Mouse (Mus musculus) kidney, embryonic 16.5 days (tissue): Measurements from ENCODE around the gene Mrpl14. TPM values are rescaled to one million over a fixed set of nuclear protein-coding genes. Genes with fewer than 3 reads are reported as not detected.

Experiments
- ATAC-seq: fragments of 200-750 bp; cut with Nextera tagmentation; 2 replicates; pipeline ENCODE4 v1.8.0; 2017; ENCODE audit warnings: moderate TSS enrichment; ENCODE audit not compliant: low FRiP score, low TSS enrichment
- H3K27ac ChIP-seq: fragments of 300-500 bp; sonication (generic); 2 replicates; pipeline ENCODE4 v1.5.1; 2014; ENCODE audit warnings: low read length
- H3K27me3 ChIP-seq: fragments of 300-500 bp; sonication (generic); 2 replicates; pipeline ENCODE4 v1.6.1; 2014; ENCODE audit warnings: low read length, control low read depth, mixed read lengths; ENCODE audit not compliant: insufficient read depth
- H3K36me3 ChIP-seq: fragments of 300-500 bp; sonication (generic); 2 replicates; pipeline ENCODE4 v1.6.1; 2014; ENCODE audit warnings: low read length, control low read depth, mixed read lengths; ENCODE audit not compliant: insufficient read depth
- H3K4me1 ChIP-seq: fragments of 300-500 bp; sonication (generic); 2 replicates; pipeline ENCODE4 v1.6.1; 2014; ENCODE audit warnings: low read length, control low read depth, mixed read lengths; ENCODE audit not compliant: insufficient read depth
- H3K4me2 ChIP-seq: fragments of 300-500 bp; sonication (generic); replicated peaks from 2 replicates; pipeline ENCODE4 v1.6.1; 2014; ENCODE audit warnings: low read depth, low read length
- H3K4me3 ChIP-seq: fragments of 300-500 bp; sonication (generic); 2 replicates; pipeline ENCODE4 v1.5.1; 2014; ENCODE audit warnings: mild to moderate bottlenecking, low read length
- H3K9ac ChIP-seq: fragments of 300-500 bp; sonication (generic); replicated peaks from 2 replicates; pipeline ENCODE4 v1.6.1; 2014; ENCODE audit warnings: low read length
- H3K9me3 ChIP-seq: fragments of 300-500 bp; sonication (generic); 2 replicates; pipeline ENCODE4 v1.6.1; 2016; ENCODE audit warnings: low read length, control low read depth
- WGBS: fragments of 180-500 bp; shearing (Covaris S2); extraction: QIAGEN DNeasy Blood & Tissue Kit; methylation state at CpG from one replicate; pipeline ENCODE4 v1.1.7; 2014; 5-methylcytosine and 5-hydroxymethylcytosine counted together
- polyA plus RNA-seq: library from polyadenylated mRNA; unstranded; fragments of >200 nt; fragmentation: Nextera tagmentation; extraction: Ambion mirVana; gene quantifications from 2 replicates; pipeline ENCODE4 v1.2.1, GENCODE M21; 2015

The Mrpl14 gene
- polyA plus RNA-seq, 1 experiment from 2014 or later: 162 TPM

DNA sequence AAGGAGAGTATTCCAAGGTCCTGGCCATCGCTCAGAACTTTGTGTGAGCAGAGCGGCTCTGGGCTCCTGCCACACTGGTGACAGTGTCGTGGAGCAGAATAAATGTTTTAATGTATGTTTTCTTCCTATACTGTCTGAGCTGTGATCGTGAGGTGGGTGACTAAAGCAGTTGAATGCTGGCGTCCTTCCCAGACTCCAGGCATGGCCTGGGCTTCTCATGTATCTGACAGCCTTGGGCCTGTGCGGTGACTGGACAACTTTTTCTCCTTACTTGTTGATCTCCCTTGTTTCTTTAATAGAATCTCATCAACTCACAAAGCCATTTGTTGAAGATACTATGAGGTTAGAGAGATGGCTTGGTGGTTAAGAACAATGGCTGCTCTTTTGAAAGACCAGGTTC lies 12.2 kb downstream of the Mrpl14 start:
- H3K9ac ChIP-seq: no peak overlapping the region
- no peak overlapping the region for H3K4me2 ChIP-seq
- H3K27me3 ChIP-seq: no peaks in the 10 kb centered on the region
- H3K36me3 ChIP-seq: peaks cover 12% of the 10 kb centered on the region
- no peak overlapping the region for H3K4me3 ChIP-seq
- H3K4me1 ChIP-seq: peaks cover 22% of the 10 kb centered on the region
- H3K9me3 ChIP-seq: no peaks in the 10 kb centered on the region
- no peak for ATAC-seq
- no peak overlapping the region for H3K27ac ChIP-seq
- WGBS: 79% methylated on average over 6 of the region's 6 CpGs

DNA sequence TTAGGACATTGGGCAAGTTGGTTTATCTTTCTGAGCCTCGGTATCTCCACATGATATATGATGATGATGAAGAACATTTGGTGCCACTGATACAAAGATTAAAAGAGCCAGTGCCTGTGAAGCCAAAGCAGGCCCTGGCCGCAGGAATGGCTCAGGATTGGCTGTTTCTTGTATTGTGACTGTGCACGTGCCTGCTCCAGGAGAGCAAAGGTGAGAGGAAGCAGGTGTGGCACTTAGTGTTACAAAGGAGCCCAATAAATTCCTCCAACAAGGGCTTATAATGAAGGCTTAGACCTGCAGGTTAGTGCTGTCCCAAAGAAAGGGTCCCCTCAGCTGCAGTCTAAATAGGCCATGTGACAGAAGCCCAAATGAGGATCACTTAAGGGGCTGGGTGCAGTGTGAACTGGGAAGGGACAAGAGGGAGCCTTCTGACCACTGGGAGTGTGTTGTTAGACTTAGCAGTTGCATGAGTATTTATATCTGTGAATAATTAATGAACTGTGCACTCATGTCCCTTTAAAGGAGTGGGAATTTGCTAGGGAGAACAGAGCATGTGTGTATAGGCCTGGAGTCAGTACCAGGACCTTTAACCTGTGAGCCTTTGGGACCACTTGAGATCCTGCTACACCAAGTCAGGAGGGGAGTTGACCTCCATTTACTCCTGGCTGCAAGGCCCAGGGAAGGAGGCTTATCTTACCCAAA lies 13.1 kb downstream of the Mrpl14 start:
- Histone ChIP-seq H3K36me3 (peaks cover 12% of the 10 kb centered on the region), H3K9ac (no peak overlapping the region), H3K4me3 (no peak overlapping the region), H3K4me1 (peaks cover 16% of the 10 kb centered on the region), H3K27me3 (no peaks in the 10 kb centered on the region), H3K4me2 (no peak overlapping the region), H3K9me3 (no peaks in the 10 kb centered on the region), H3K27ac (no peak overlapping the region)
- no peak for ATAC-seq
- 89% methylated on average over 3 of the region's 3 CpGs for WGBS

DNA sequence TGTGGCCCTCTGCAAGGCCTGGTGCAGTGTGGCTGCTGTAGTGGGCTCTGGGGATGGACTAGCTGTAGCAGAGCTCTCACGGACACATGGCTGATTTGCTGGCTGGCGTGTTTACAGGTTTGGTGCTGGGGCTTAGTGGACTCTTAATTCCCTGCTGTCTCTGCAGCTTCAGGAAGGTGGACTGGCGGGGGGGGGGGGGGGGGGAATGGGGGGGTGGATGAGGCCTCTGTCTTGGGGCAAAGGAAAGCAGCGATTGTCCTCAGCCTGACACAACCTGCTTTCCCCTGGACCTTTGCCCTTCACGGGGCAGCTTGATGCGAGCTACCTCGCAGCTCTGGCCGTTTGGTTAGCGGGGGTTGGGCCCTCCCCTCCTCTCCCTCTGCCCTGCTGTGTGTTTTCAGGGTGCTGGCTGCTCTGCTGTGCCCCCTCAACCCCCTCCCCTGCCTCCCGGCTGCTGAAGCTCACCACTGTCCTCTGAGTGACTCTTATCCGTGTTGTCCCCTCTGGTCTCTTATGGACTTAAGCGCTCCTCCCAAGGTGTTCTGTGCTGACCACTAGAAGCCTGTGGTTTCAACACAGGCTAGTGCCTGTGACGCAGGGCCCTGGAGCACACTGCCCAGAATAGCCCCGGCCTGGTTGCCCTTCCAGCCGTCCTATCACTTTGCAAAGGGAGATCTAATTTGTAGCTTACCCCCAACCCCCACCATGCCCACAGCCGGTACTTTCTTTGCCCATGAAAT lies 14.5 kb downstream of the Mrpl14 start:
- Histone ChIP-seq H3K36me3 (peaks cover 12% of the 10 kb centered on the region), H3K27me3 (no peaks in the 10 kb centered on the region), H3K4me1 (peaks cover 5% of the 10 kb centered on the region), H3K4me3 (no peak overlapping the region), H3K4me2 (no peak overlapping the region), H3K27ac (no peak overlapping the region), H3K9ac (no peak overlapping the region), H3K9me3 (no peaks in the 10 kb centered on the region)
- WGBS: 41% methylated on average over 11 of the region's 16 CpGs
- no peak; the same call in 1 of the 2 replicates for ATAC-seq

DNA sequence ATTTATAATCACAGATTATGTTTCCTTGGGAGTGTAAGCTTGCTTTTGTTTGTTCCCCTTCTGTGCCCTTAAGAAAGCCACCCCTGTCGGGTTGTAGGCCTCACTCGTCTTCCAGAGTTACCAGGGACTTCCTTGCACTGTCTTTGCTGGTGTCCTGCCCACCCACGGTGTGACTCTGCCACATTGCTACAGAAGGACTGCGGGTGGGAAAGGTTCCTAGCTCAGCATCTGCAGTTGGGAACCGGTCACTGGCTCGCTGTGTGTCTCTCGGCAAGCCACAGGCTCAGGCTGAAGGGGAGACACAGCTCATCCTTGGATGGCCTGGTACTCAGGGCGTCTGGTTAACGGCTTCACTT lies 15.1 kb downstream of the Mrpl14 start:
- no peaks in the 10 kb centered on the region for H3K9me3 ChIP-seq
- peaks cover 4% of the 10 kb centered on the region for H3K4me1 ChIP-seq
- H3K9ac ChIP-seq: no peak overlapping the region
- no peak overlapping the region for H3K4me2 ChIP-seq
- 72% methylated on average over 9 of the region's 9 CpGs for WGBS
- H3K4me3 ChIP-seq: no peak overlapping the region
- H3K36me3 ChIP-seq: peaks cover 12% of the 10 kb centered on the region
- ATAC-seq: no peak
- H3K27ac ChIP-seq: no peak overlapping the region
- no peaks in the 10 kb centered on the region for H3K27me3 ChIP-seq

DNA sequence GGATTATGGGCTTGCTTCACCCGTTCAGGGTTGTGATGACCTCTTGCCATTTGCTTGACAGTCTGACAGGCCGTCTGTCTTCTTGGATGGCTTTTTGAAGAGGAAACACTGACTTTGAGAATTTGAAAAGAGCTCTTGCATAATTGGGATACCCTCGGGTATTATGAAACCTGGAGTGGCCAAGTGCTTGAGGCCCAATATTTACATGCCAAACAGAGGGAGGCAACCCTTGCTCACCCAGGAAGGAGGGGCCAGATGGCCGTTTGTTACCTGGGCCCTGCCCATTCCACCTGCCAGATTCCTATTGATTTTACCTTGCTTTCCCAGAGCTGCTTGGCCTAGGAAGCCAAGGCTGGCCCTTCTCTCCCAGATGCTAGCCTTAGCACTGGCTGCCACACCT lies 16.1 kb downstream of the Mrpl14 start:
- Histone ChIP-seq H3K27ac (no peak overlapping the region), H3K9ac (no peak overlapping the region), H3K9me3 (no peaks in the 10 kb centered on the region), H3K4me3 (no peak overlapping the region), H3K4me1 (peaks cover 4% of the 10 kb centered on the region), H3K4me2 (no peak overlapping the region), H3K27me3 (no peaks in the 10 kb centered on the region), H3K36me3 (peaks cover 8% of the 10 kb centered on the region)
- ATAC-seq: no peak
- 47% methylated on average over 4 of the region's 4 CpGs for WGBS

DNA sequence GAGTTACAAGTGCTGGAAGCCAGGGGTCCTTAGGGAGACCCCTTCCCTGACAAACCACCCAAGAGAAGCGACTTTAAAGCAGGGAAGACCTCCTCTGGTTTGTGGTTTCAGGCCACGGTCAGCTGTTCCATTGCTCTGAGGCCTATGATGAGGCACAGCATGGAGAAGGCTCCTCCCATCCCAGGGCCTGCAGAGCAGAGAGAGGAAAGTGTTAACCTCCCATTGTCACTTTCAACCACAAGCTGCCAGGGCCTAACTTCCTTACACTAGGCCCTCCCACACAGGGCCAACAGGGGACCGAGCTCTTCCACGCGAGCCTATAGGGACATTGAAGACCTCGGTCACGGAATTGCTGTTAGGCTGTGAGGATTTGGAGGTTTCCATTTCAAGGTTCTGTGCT lies 17.1 kb downstream of the Mrpl14 start:
- H3K4me1 ChIP-seq: peaks cover 4% of the 10 kb centered on the region
- H3K36me3 ChIP-seq: peaks cover 5% of the 10 kb centered on the region
- no peak overlapping the region for H3K27ac ChIP-seq
- ATAC-seq: no peak
- H3K9ac ChIP-seq: no peak overlapping the region
- no peak overlapping the region for H3K4me3 ChIP-seq
- no peak overlapping the region for H3K4me2 ChIP-seq
- H3K9me3 ChIP-seq: no peaks in the 10 kb centered on the region
- H3K27me3 ChIP-seq: no peaks in the 10 kb centered on the region
- WGBS: 53% methylated on average over 7 of the region's 7 CpGs

DNA sequence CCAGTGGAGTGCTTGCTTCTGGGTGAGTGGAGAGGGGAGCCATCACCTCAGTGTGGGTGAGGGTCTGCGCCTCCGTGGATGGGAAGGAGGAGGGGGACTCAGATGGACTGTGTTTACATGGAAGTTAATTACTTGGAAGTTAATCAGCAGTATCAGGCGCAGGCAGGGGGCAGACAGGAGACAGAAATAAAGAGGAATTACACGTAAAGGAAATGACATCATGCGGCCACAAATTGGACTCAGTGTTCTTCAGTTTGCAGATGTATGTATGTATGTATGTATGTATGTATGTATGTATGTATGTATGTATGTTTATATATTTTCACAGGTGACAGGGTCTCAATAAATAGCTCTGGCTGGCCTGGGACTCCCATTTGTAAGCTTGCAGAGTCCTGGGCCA lies 20.7 kb downstream of the Mrpl14 start:
- no peak overlapping the region for H3K4me2 ChIP-seq
- H3K4me3 ChIP-seq: no peak overlapping the region
- H3K9me3 ChIP-seq: no peaks in the 10 kb centered on the region
- no peak overlapping the region for H3K27ac ChIP-seq
- H3K4me1 ChIP-seq: no peaks in the 10 kb centered on the region
- no peaks in the 10 kb centered on the region for H3K27me3 ChIP-seq
- no peaks in the 10 kb centered on the region for H3K36me3 ChIP-seq
- WGBS: 62% methylated on average over 5 of the region's 5 CpGs
- ATAC-seq: no peak
- no peak overlapping the region for H3K9ac ChIP-seq

DNA sequence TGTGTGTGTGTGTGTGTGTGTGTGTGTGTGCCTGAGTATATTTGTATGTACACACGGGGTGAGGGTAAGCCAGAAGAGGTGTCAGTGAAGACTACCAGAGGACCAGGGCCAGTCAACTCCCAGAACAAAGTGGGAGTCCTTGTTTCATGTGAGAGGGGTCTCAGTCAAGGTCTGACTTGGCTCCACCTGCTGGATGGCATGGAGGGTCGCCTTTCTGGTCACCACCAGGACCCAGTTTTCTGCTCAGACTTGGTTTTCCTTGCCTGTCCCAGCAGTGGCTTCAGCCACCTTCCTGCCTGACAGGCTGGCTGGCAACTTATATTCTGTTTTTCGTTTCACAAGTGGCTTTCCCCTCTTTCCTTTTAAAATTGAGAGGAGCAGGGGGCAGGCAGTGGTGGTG lies 21.3 kb downstream of the Mrpl14 start:
- H3K27me3 ChIP-seq: no peaks in the 10 kb centered on the region
- no peak overlapping the region for H3K4me2 ChIP-seq
- no peaks in the 10 kb centered on the region for H3K36me3 ChIP-seq
- WGBS: 43% methylated on average over 3 of the region's 3 CpGs
- no peak overlapping the region for H3K9ac ChIP-seq
- H3K9me3 ChIP-seq: no peaks in the 10 kb centered on the region
- no peak overlapping the region for H3K27ac ChIP-seq
- no peak overlapping the region for H3K4me3 ChIP-seq
- ATAC-seq: no peak
- no peaks in the 10 kb centered on the region for H3K4me1 ChIP-seq

DNA sequence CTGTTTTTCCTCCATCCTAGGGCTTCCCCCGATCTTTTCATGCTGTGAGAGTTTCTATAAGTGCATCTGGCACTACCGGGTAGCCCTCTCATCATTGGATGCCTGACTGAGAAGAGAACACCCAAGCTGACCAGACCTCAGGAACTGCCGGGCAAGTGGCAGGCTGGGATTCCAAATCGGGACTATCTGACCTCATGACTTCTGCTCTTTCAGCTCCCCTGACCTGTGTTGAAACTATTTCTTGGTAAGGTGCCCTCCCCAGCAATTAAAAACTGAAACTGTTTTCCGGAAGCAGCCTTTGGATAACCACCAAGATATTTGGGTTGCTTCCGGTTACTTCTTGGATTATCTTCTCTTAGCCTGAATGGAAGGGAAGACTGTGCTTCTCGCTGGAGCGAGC lies 22.1 kb downstream of the Mrpl14 start:
- WGBS: 81% methylated on average over 8 of the region's 8 CpGs
- Histone ChIP-seq H3K4me3 (no peak overlapping the region), H3K9ac (no peak overlapping the region), H3K4me1 (no peaks in the 10 kb centered on the region), H3K27ac (no peak overlapping the region), H3K9me3 (no peaks in the 10 kb centered on the region), H3K27me3 (no peaks in the 10 kb centered on the region), H3K4me2 (no peak overlapping the region), H3K36me3 (no peaks in the 10 kb centered on the region)
- no peak for ATAC-seq

DNA sequence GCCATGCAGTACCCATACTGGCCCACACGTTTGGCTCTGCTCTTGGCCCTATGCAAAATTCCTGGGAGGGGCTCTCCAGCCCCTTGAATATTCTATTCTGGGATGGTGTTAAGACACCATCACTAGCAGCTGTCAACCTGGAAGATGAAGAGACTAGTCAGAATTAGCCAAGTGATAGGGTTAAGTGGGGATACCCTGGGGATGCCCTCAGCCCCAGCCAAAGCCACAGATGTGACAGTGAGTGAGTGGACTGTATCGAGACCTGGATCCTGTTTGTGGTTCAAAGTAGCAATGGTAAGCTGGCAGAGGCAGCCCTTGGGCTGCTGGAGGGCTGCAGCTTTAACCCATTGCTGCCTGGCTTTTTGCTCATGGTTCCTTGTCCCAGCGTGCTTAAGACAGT lies 23.7 kb downstream of the Mrpl14 start:
- no peak overlapping the region for H3K27ac ChIP-seq
- no peaks in the 10 kb centered on the region for H3K4me1 ChIP-seq
- no peak for ATAC-seq
- H3K9me3 ChIP-seq: no peaks in the 10 kb centered on the region
- no peaks in the 10 kb centered on the region for H3K27me3 ChIP-seq
- H3K36me3 ChIP-seq: no peaks in the 10 kb centered on the region
- WGBS: 37% methylated on average over 3 of the region's 3 CpGs
- H3K4me2 ChIP-seq: no peak overlapping the region
- no peak overlapping the region for H3K9ac ChIP-seq
- H3K4me3 ChIP-seq: no peak overlapping the region
